8 mouse cellular contexts compared by ENCODE assay signal in the genomic region with DNA sequence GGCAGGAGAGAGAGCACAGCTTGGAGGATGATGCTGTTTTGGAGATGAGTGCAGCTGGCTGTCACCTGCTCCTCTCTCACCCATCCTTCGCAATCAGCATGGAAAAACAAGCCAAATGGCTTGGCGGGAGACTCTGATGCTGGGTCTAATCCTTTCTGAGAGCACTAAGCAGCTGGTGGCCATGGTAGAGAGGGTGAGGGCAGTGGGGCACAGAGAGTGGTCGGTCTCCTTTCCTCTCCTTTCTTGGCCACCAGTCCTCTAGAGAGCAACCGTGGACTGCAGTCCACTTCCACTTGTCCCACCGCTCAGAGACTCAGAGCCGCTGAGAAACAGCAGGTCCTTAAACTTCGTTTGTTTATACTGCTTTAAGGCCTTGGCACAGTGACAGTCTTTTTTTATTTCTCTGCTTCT. TPM values are rescaled to one million over a fixed set of nuclear protein-coding genes. Genes with fewer than 3 reads are reported as not detected.
DNase-seq lines count a peak whose midpoint lies in the region; ATAC-seq and TF ChIP-seq lines count a peak whose summit lies in the region.

No protein-coding gene starts in this region.

- peaks cover 2% of the 10 kb centered on the region for H3K4me1 ChIP-seq in ES-Bruce4 (ENCODE audit: control insufficient read depth, insufficient read depth, low read length)
- peaks cover 48% of the 10 kb centered on the region for H3K4me1 ChIP-seq in forebrain, embryonic 16.5 days (replicated peaks; ENCODE audit: control insufficient read depth, insufficient read depth, low read length)
- H3K4me1 ChIP-seq in liver, embryonic 13.5 days (replicated peaks) = peaks cover 8% of the 10 kb centered on the region; the same call in 1 of the 2 replicates

- no peak overlapping the region for H3K27ac ChIP-seq in ES-Bruce4 (ENCODE audit: insufficient read depth, low read length)
- peak overlapping the region; percentile 92 for H3K27ac ChIP-seq in forebrain, embryonic 16.5 days (ENCODE audit: low read length)
- H3K27ac ChIP-seq in liver, embryonic 13.5 days = no peak overlapping the region

- H3K27me3 ChIP-seq in ES-Bruce4 (ENCODE audit: control insufficient read depth, insufficient read depth, low read length, poor library complexity, severe bottlenecking) = no peaks in the 10 kb centered on the region; the same call in 1 of the 2 replicates
- H3K27me3 ChIP-seq in forebrain, embryonic 16.5 days (replicated peaks; ENCODE audit: control insufficient read depth, insufficient read depth, low read length) = no peaks in the 10 kb centered on the region
- no peaks in the 10 kb centered on the region; the same call in 1 of the 2 replicates for H3K27me3 ChIP-seq in liver, embryonic 13.5 days

- DNase-seq in frontal cortex, postnatal 25 days (ENCODE audit: low spot score in 2 of 2) = no peak
- no peak for DNase-seq in liver, embryonic 13.5 days
- DNase-seq in urinary bladder, postnatal 4 days (ENCODE audit: low spot score in 2 of 2) = no peak
- no peak for DNase-seq in right cerebral cortex, postnatal 4 days

- no peak for TF ChIP-seq EP300 in ES-Bruce4 (IDR thresholded peaks at IDR 0.05; ENCODE audit: insufficient read depth, low read depth, low read length)

- no peak for TF ChIP-seq CTCF in ES-Bruce4 (IDR thresholded peaks at IDR 0.05; ENCODE audit: low read depth, low read length)

- 0 out of 2 replicates have a peak overlapping the region, but pooled peaks have one; percentile 1 for H3K9ac ChIP-seq in ES-Bruce4 (ENCODE audit: low read depth, poor library complexity, severe bottlenecking)
- H3K9ac ChIP-seq in forebrain, embryonic 16.5 days (replicated peaks; ENCODE audit: low read depth, low read length) = peak overlapping the region; percentile 23; the same call in 1 of the 2 replicates
- H3K9ac ChIP-seq in liver, embryonic 13.5 days = no peak overlapping the region

- no peak overlapping the region for H3K4me3 ChIP-seq in ES-Bruce4 (ENCODE audit: low read depth, low read length)
- H3K4me3 ChIP-seq in forebrain, embryonic 16.5 days (replicated peaks; ENCODE audit: low read length) = peak overlapping the region; percentile 50
- H3K4me3 ChIP-seq in liver, embryonic 13.5 days (replicated peaks) = no peak overlapping the region

- H3K4me2 ChIP-seq in forebrain, embryonic 16.5 days (ENCODE audit: low read length) = peak overlapping the region; percentile 75
- peak overlapping the region; percentile 47; the same call in 1 of the 2 replicates for H3K4me2 ChIP-seq in liver, embryonic 13.5 days

- ATAC-seq in frontal cortex, adult (ENCODE audit: low TSS enrichment) = peak; percentile 48
- peak; percentile 14 for ATAC-seq in forebrain, embryonic 16.5 days
- no peak for ATAC-seq in liver, embryonic 13.5 days (ENCODE audit: low read depth)
- no peak for ATAC-seq in megakaryocyte, adult 5-6 weeks (ENCODE audit: poor library complexity, severe bottlenecking)

- H3K36me3 ChIP-seq in ES-Bruce4 (ENCODE audit: control insufficient read depth, insufficient read depth, low read length, poor library complexity, severe bottlenecking) = no peaks in the 10 kb centered on the region
- no peaks in the 10 kb centered on the region for H3K36me3 ChIP-seq in forebrain, embryonic 16.5 days (ENCODE audit: control insufficient read depth, insufficient read depth)
- H3K36me3 ChIP-seq in liver, embryonic 13.5 days = no peaks in the 10 kb centered on the region

- no peaks in the 10 kb centered on the region for H3K9me3 ChIP-seq in ES-Bruce4 (replicated peaks; ENCODE audit: control insufficient read depth, insufficient read depth, low read length, poor library complexity, severe bottlenecking)
- H3K9me3 ChIP-seq in forebrain, embryonic 16.5 days (ENCODE audit: control insufficient read depth, low read length) = no peaks in the 10 kb centered on the region
- H3K9me3 ChIP-seq in liver, embryonic 13.5 days (replicated peaks) = no peaks in the 10 kb centered on the region

- 6% methylated on average over 7 of the region's 7 CpGs for WGBS in forebrain, embryonic 16.5 days
- WGBS in liver, embryonic 13.5 days (ENCODE audit: insufficient replicate concordance) = 15% methylated on average over 7 of the region's 7 CpGs

- TF ChIP-seq POLR2A in ES-Bruce4 (IDR thresholded peaks at IDR 0.05; ENCODE audit: insufficient read depth, low read length) = no peak

RNA-seq across cellular contexts. Expression of a gene that starts 10.8 kb away (rescaled TPM):
- polyA plus RNA-seq in ES-Bruce4 (2011; ENCODE audit: insufficient read depth, insufficient read length, low read depth, missing spikeins) = 20.0 and 21.7 TPM in 2 replicates
- 71.0 and 77.1 TPM in 2 replicates for polyA plus RNA-seq in forebrain, embryonic 16.5 days (2015; fragmentation: Nextera tagmentation; extraction: Ambion mirVana)
- 0.16 and 0.41 TPM in 2 replicates for polyA plus RNA-seq in liver, embryonic 13.5 days (2015; fragmentation: Nextera tagmentation; extraction: Ambion mirVana)
- total RNA-seq in megakaryocyte, adult 5-6 weeks (2015) = 13.2 and 16.8 TPM in 2 replicates
- 8.2 and 12.9 TPM in 2 replicates for total RNA-seq in megakaryocyte, adult 5-6 weeks (2017)

RNA-seq across cellular contexts. Expression of a gene that starts 24.2 kb away (rescaled TPM):
- polyA plus RNA-seq in ES-Bruce4 (2011; ENCODE audit: insufficient read depth, insufficient read length, low read depth, missing spikeins) = 19.9 and 24.6 TPM in 2 replicates
- 89.0 and 108 TPM in 2 replicates for polyA plus RNA-seq in forebrain, embryonic 16.5 days (2015; fragmentation: Nextera tagmentation; extraction: Ambion mirVana)
- polyA plus RNA-seq in liver, embryonic 13.5 days (2015; fragmentation: Nextera tagmentation; extraction: Ambion mirVana) = 0.31 and 0.36 TPM in 2 replicates
- total RNA-seq in megakaryocyte, adult 5-6 weeks (2015) = not detected in 2 replicates
- total RNA-seq in megakaryocyte, adult 5-6 weeks (2017) = not detected in 2 replicates

RNA-seq across cellular contexts. Expression of a gene that starts 51.3 kb away (rescaled TPM):
- not detected in 2 replicates for polyA plus RNA-seq in ES-Bruce4 (2011; ENCODE audit: insufficient read depth, insufficient read length, low read depth, missing spikeins)
- not detected in 2 replicates for polyA plus RNA-seq in forebrain, embryonic 16.5 days (2015; fragmentation: Nextera tagmentation; extraction: Ambion mirVana)
- not detected in 2 replicates for polyA plus RNA-seq in liver, embryonic 13.5 days (2015; fragmentation: Nextera tagmentation; extraction: Ambion mirVana)
- total RNA-seq in megakaryocyte, adult 5-6 weeks (2015) = not detected in 2 replicates
- total RNA-seq in megakaryocyte, adult 5-6 weeks (2017) = not detected in 2 replicates

Comparison
In these comparisons a context has a peak if more than half of its experiments do, and no peak if none do; other contexts are left out.
1. ATAC-seq: peak in frontal cortex, adult (single experiment) and forebrain, embryonic 16.5 days (single experiment); none in liver, embryonic 13.5 days (single experiment) and megakaryocyte, adult 5-6 weeks (single experiment).
2. RNA of a gene that starts 10.8 kb away (polyA plus RNA-seq): 71.0 to 77.1 TPM in forebrain, embryonic 16.5 days and 20.0 to 21.7 TPM in ES-Bruce4; 0.16 to 0.41 TPM in liver, embryonic 13.5 days; every median in the first group is over 10 times any median in the second.
3. RNA of a gene that starts 24.2 kb away (polyA plus RNA-seq): 89.0 to 108 TPM in forebrain, embryonic 16.5 days and 19.9 to 24.6 TPM in ES-Bruce4; 0.31 to 0.36 TPM in liver, embryonic 13.5 days; every median in the first group is over 10 times any median in the second.